Mouse (Mus musculus) brain, embryonic 14.5 days (tissue): Measurements from ENCODE around the gene Tpsb2.

Source experiments
- CTCF ChIP-seq: fragments of 200-500 bp; IDR thresholded peaks from 2 replicates; pipeline ENCODE4 v1.5.1; 2012; ENCODE audit warnings: inconsistent platforms, mild to moderate bottlenecking, moderate library complexity, borderline replicate concordance; ENCODE audit not compliant: insufficient read depth, insufficient read length; ENCODE audit errors: extremely low read depth
- POLR2A ChIP-seq: fragments of 200-500 bp; IDR thresholded peaks from 2 replicates; pipeline ENCODE4 v1.6.1; 2012; ENCODE audit warnings: mild to moderate bottlenecking, inconsistent platforms, borderline replicate concordance; ENCODE audit not compliant: poor library complexity, insufficient read depth, insufficient read length, severe bottlenecking; ENCODE audit errors: extremely low read depth

GRCm38 (mm10) chr17:25397804-25398519 is 31.9 kb downstream of the Tpsb2 start:
- TF ChIP-seq CTCF (peak; percentile 95), POLR2A (no peak)
